Mouse (Mus musculus) limb, embryonic 12.5 days (tissue): ENCODE measurements around the gene Kyat3. TPM values are rescaled to one million over a fixed set of nuclear protein-coding genes. Genes with fewer than 3 reads are reported as not detected.
"Not testable (repeated sequence)": the region's sequence is repeated elsewhere in the genome, so short reads cannot be mapped to it uniquely, and the experiment has no call there.

Source experiments
- ATAC-seq: fragments of 200-750 bp; cut with Nextera tagmentation; 2 replicates; pipeline ENCODE4 v1.8.0; 2017; ENCODE audit warnings: low read depth, moderate TSS enrichment; ENCODE audit not compliant: insufficient number of reproducible peaks, insufficient read depth, low FRiP score, low TSS enrichment
- H3K27ac ChIP-seq: fragments of 300-500 bp; sonication (generic); 2 replicates; pipeline ENCODE4 v1.5.1; 2016; ENCODE audit warnings: mild to moderate bottlenecking, moderate library complexity
- H3K27me3 ChIP-seq: fragments of 300-500 bp; sonication (generic); 2 replicates; pipeline ENCODE4 v1.6.1; 2016; ENCODE audit warnings: mild to moderate bottlenecking, moderate library complexity
- H3K36me3 ChIP-seq: fragments of 300-500 bp; sonication (generic); 2 replicates; pipeline ENCODE4 v1.6.1; 2016; ENCODE audit warnings: mild to moderate bottlenecking, moderate library complexity
- H3K4me1 ChIP-seq: fragments of 300-500 bp; sonication (generic); replicated peaks from 2 replicates; pipeline ENCODE4 v1.6.1; 2016
- H3K4me2 ChIP-seq: fragments of 300-500 bp; sonication (generic); 2 replicates; pipeline ENCODE4 v1.6.1; 2016; ENCODE audit warnings: mild to moderate bottlenecking, moderate library complexity
- H3K4me3 ChIP-seq: fragments of 300-500 bp; sonication (generic); replicated peaks from 2 replicates; pipeline ENCODE4 v1.5.1; 2016; ENCODE audit warnings: mild to moderate bottlenecking
- H3K9ac ChIP-seq: fragments of 300-500 bp; sonication (generic); replicated peaks from 2 replicates; pipeline ENCODE4 v1.6.1; 2016; ENCODE audit warnings: mild to moderate bottlenecking, moderate library complexity
- H3K9me3 ChIP-seq: fragments of 300-500 bp; sonication (generic); 2 replicates; pipeline ENCODE4 v1.6.1; 2016; ENCODE audit warnings: mild to moderate bottlenecking, moderate library complexity
- WGBS: fragments of 180-500 bp; shearing (Covaris S2); methylation state at CpG from one replicate; pipeline ENCODE4 v1.1.7; 2016; 5-methylcytosine and 5-hydroxymethylcytosine counted together
- polyA plus RNA-seq: library from polyadenylated mRNA; unstranded; fragments of >200 nt; fragmentation: Nextera tagmentation; extraction: Ambion mirVana; gene quantifications from 2 replicates; pipeline ENCODE4 v1.2.1, GENCODE M21; 2016

The Kyat3 gene
- polyA plus RNA-seq: 15.3 and 15.7 TPM in 2 replicates

DNA sequence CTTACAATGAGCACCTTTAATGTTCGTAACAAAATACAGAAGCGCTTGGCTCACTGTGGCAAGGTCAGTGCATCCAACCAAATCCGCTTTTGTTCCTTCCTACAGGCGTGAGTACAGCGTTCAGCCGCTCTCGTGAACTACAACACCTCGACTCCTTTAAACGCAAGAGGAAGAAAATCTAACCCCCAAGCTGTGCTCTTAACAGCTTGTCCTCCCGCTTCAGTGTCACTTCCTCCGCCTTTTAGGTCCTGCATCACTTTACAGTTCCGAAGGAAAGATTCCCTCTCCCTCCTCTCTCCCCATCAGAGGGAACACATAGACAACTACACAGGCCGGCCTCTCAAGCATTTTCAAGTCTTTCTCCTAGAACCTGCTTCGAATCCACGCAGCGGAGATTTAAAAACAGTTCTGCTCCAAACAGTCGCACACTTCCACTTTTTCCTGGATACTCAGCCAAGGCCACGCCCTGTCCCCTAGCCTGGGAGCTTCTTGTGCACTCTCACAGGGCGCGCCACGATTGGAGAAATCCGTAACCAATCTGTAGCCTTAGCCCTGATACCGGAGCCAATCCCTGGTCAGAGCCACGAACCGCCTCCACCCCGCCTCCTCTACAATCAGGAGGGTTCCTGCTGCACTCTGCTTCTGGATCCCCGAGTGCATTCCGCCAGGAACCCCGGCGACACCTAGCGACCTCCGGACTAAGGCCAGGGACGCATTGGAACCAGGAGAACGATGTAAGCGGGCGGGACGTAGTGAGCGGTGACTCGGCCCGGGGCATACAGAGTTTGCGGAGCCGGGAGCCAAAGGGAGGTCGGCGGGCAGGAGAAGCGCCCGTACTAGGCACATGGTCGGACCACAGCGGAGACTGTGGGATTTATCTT, at the start of gene Kyat3:
Gene Kyat3 (plus strand): TSS at position 610 of the 881 bp plus-strand sequence.
- H3K9me3 ChIP-seq: peaks cover 3% of the 10 kb centered on the region; the same call in 1 of the 2 replicates
- ATAC-seq: peak; percentile 100
- H3K27me3 ChIP-seq: peaks cover 7% of the 10 kb centered on the region; the same call in 1 of the 2 replicates
- H3K4me2 ChIP-seq: peak within 1 kb of the TSS; percentile 68
- under 1% methylated on average over 48 of the region's 48 CpGs for WGBS
- H3K4me1 ChIP-seq: peaks cover 6% of the 10 kb centered on the region; the same call in 1 of the 2 replicates
- peak within 1 kb of the TSS; percentile 64 for H3K27ac ChIP-seq
- H3K9ac ChIP-seq: peak within 1 kb of the TSS; percentile 66
- no peaks in the 10 kb centered on the region for H3K36me3 ChIP-seq
- H3K4me3 ChIP-seq: peak within 1 kb of the TSS; percentile 55

- ATAC-seq: no peak
- H3K9ac ChIP-seq: no peak overlapping the region
- no peak overlapping the region for H3K4me2 ChIP-seq
- H3K4me1 ChIP-seq: no peaks in the 10 kb centered on the region
- no peaks in the 10 kb centered on the region for H3K27me3 ChIP-seq
- no peaks in the 10 kb centered on the region for H3K36me3 ChIP-seq
- H3K9me3 ChIP-seq: peaks cover 7% of the 10 kb centered on the region; the same call in 1 of the 2 replicates
- WGBS: 95% methylated on average over 8 of the region's 8 CpGs
- no peak overlapping the region for H3K27ac ChIP-seq
- no peak overlapping the region for H3K4me3 ChIP-seq
Measured at GRCm38 (mm10) chr3:142664723-142665122, 36.1 kb upstream of the Kyat3 start.

DNA sequence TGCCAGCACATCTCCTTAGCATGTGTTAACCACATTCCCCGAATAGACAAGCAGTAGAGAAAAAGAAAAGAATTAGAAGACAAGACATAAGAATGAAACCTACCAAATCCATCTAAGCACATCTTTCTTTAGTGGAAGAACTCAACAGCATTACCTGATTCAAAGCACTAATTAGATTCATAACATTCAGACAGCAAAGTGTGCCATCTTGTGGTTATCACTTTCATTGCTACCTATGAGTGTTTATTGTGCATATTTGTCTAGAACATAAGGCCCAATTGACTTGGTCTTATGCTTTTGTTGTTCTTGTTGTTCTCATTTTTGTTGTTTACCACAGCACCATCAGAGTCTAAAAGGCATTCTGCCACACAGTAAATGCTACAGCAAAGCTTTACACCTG, 26.2 kb upstream of the Kyat3 start:
- H3K27me3 ChIP-seq: no peaks in the 10 kb centered on the region
- no peak overlapping the region for H3K27ac ChIP-seq
- H3K4me2 ChIP-seq: no peak overlapping the region
- H3K9me3 ChIP-seq: no peaks in the 10 kb centered on the region
- no peak overlapping the region for H3K4me3 ChIP-seq
- no peak overlapping the region for H3K9ac ChIP-seq
- WGBS: 79% methylated on average over 1 of the region's 1 CpGs
- ATAC-seq: no peak
- no peaks in the 10 kb centered on the region for H3K36me3 ChIP-seq
- H3K4me1 ChIP-seq: no peaks in the 10 kb centered on the region

DNA sequence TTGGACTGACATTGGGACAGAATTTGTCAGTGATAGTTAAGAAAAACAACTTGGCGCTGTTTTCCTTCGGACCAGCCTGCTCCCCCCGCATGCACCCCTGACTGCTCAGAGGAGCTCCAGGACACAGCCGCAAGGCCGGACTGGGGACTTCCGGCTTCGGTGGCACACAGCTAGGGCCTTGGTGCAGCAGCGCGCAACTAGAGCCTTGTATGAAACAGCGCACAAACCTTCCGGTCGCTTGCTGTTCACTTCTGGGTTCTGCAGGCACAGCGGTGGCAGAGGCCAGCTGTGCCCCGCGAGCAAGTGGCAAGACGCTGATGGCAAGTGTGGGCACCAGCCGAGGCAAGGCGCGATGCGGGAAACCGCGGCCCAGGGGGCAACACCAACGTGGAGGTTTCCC, 12.9 kb upstream of the Kyat3 start:
- Histone ChIP-seq H3K4me2 (peak overlapping the region; percentile 41), H3K27ac (no peak overlapping the region), H3K27me3 (no peaks in the 10 kb centered on the region), H3K36me3 (no peaks in the 10 kb centered on the region), H3K9me3 (peaks cover 12% of the 10 kb centered on the region; the same call in 1 of the 2 replicates), H3K4me3 (0 out of 2 replicates have a peak overlapping the region, but pooled peaks have one; percentile 9), H3K4me1 (no peaks in the 10 kb centered on the region), H3K9ac (no peak overlapping the region)
- 64% methylated on average over 23 of the region's 23 CpGs for WGBS
- no peak for ATAC-seq

GRCm38 (mm10) chr3:142688353-142688752, 12.5 kb upstream of the Kyat3 start:
- 42% methylated on average over 12 of the region's 13 CpGs for WGBS
- H3K9me3 ChIP-seq: peaks cover 13% of the 10 kb centered on the region; the same call in 1 of the 2 replicates
- ATAC-seq: no peak
- H3K4me3 ChIP-seq: 0 out of 2 replicates have a peak overlapping the region, but pooled peaks have one; percentile 9
- peak overlapping the region; percentile 41 for H3K4me2 ChIP-seq
- no peaks in the 10 kb centered on the region for H3K36me3 ChIP-seq
- H3K27me3 ChIP-seq: no peaks in the 10 kb centered on the region
- H3K27ac ChIP-seq: no peak overlapping the region
- H3K4me1 ChIP-seq: no peaks in the 10 kb centered on the region
- no peak overlapping the region for H3K9ac ChIP-seq

DNA sequence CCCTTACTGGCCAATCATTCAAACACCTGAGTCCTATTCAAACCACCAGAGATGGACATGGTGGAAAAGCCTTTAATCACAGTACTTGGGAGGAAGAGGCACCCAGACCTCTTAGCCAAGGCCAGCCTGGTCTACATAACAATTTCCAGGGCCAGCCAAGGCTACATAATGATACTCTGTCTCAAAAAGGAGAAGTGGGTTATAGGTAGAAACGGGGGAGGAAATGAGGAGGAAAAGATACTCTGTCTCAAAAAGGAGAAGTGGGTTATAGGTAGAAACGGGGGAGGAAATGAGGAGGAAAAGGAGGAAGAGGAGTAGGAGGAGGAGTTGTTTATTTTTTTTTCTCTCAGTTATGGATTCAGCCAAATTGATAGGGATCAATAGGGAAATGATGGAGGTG, 4.3 kb upstream of the Kyat3 start:
- WGBS: 83% methylated on average over 2 of the region's 2 CpGs
- H3K4me1 ChIP-seq: peaks cover 2% of the 10 kb centered on the region; the same call in 1 of the 2 replicates
- H3K4me2 ChIP-seq: no peak overlapping the region
- no peak overlapping the region for H3K9ac ChIP-seq
- H3K36me3 ChIP-seq: no peaks in the 10 kb centered on the region
- 0 out of 2 replicates have a peak, but pooled peaks cover 2% of the 10 kb centered on the region for H3K27me3 ChIP-seq
- H3K9me3 ChIP-seq: peaks cover 6% of the 10 kb centered on the region; the same call in 1 of the 2 replicates
- H3K27ac ChIP-seq: no peak overlapping the region
- ATAC-seq: no peak
- H3K4me3 ChIP-seq: no peak overlapping the region

DNA sequence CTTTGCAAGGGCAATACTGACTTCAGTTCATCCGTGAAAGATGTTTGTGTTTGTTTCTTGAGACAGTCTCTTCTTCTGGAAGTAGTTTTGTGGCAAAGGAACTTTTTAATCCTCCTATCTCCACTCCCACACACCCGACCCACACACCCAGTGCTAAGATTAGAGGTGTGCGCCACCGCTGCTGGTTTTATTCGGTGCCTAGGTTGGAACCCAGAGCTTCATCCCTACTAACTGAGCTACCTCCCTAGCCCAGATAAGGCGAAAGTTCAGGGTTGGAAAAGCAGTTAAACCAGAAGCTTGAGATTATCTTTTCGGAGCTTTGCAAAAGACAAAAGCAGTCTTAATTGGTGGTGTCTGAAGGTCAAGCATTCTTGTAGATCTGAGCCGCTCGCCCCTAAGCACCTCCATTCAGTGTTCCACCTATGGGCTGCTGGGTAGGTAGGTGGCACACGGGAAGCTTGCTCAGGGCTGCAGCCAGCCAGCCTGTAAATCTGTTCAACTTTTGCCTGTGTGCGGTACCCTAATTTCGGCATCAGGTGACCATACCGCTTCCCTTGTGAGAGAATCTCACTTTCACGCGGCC, 647 bp downstream of the Kyat3 start:
- Histone ChIP-seq H3K27me3 (peaks cover 7% of the 10 kb centered on the region; the same call in 1 of the 2 replicates), H3K4me2 (peak overlapping the region; percentile 68), H3K27ac (no peak overlapping the region), H3K9me3 (peaks cover 3% of the 10 kb centered on the region; the same call in 1 of the 2 replicates), H3K4me1 (peaks cover 6% of the 10 kb centered on the region; the same call in 1 of the 2 replicates), H3K4me3 (peak overlapping the region; percentile 55), H3K9ac (peak overlapping the region; percentile 64), H3K36me3 (no peaks in the 10 kb centered on the region)
- 23% methylated on average over 15 of the region's 15 CpGs for WGBS
- ATAC-seq: no peak

GRCm38 (mm10) chr3:142706581-142707444, 6.0 kb downstream of the Kyat3 start:
- no peak overlapping the region for H3K4me2 ChIP-seq
- no peak for ATAC-seq
- no peak overlapping the region for H3K9ac ChIP-seq
- no peaks in the 10 kb centered on the region for H3K36me3 ChIP-seq
- 91% methylated on average over 17 of the region's 17 CpGs for WGBS
- no peak overlapping the region for H3K27ac ChIP-seq
- no peak overlapping the region for H3K4me3 ChIP-seq
- H3K4me1 ChIP-seq: peaks cover under 1% of the 10 kb centered on the region; the same call in 1 of the 2 replicates
- H3K27me3 ChIP-seq: peaks cover 2% of the 10 kb centered on the region; the same call in 1 of the 2 replicates
- peaks cover 3% of the 10 kb centered on the region; the same call in 1 of the 2 replicates for H3K9me3 ChIP-seq

DNA sequence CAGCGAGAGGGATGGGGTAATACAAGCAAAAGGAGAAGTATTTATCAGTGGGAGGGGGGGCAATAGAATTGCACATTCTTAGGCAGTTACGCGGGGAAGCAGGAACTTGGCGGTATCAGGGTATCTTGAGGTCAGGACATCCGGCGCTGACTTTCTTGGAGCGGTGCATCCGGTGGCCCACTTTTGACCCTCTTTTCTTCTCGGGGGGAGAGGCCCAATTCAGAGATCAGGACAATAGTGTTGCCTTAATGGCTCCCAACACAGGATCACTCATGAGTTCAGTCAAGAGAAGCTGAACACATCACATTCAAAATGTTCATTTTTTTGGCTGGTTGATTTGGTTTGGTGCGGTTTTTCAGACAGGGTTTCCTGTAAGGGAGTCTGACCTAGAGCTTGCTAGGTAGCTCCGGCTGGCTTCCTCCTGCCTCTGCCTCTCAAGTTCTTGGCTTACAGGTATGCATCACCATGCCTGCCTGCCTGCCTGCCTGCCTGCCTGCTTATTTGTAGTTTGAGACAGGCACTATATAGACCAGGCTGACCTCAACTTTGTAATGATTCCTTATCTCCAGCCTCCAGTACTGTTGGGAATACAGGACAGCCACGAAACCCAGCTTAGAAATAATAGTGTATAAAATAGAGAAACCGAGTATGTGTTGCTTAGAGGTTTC, 7.5 kb downstream of the Kyat3 start:
- H3K27ac ChIP-seq, H3K9ac ChIP-seq, H3K27me3 ChIP-seq, ATAC-seq, H3K4me2 ChIP-seq, H3K36me3 ChIP-seq, H3K4me1 ChIP-seq, H3K9me3 ChIP-seq, H3K4me3 ChIP-seq: not testable (repeated sequence)
- 85% methylated on average over 13 of the region's 13 CpGs for WGBS

DNA sequence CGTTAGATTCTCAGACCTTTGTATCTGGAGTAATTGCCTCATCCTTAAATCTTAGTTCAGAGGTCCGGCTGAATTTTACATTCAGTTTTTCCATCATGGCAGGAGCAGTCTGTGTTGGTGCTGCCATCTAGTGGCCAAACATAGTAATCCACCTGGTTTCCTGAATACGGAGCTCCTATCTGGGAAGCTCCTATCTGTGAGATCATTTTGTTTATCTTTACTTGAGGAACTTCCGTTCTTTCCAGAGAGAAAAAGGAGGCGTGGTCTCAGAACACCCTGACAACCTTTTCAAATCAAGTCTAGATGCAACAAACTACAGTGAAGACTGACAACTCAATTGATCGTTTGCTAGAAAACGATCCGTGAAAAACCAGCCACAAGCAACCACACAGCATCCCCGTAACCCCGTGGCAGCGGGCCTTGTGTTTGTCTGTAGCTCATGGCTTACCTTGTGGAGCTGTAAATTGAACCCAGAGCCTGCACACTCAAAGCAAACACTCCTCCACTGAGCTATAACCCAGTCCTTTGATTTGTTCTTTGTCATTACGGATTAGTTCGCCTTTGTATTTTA, 8.1 kb downstream of the Kyat3 start:
- ATAC-seq: no peak
- no peak overlapping the region for H3K9ac ChIP-seq

More for the DNA sequence above, 8.1 kb downstream of the Kyat3 start:
- Histone ChIP-seq H3K36me3 (no peaks in the 10 kb centered on the region), H3K27ac (no peak overlapping the region), H3K4me3 (no peak overlapping the region), H3K4me2 (no peak overlapping the region), H3K27me3 (no peaks in the 10 kb centered on the region), H3K9me3 (peaks cover 10% of the 10 kb centered on the region; the same call in 1 of the 2 replicates), H3K4me1 (no peaks in the 10 kb centered on the region)
- WGBS: 38% methylated on average over 13 of the region's 13 CpGs
